Mouse (Mus musculus) left cerebral cortex, postnatal 4 days (tissue): ENCODE measurements around the gene Top2b. TPM values are rescaled to one million over a fixed set of nuclear protein-coding genes. Genes with fewer than 3 reads are reported as not detected.

ENCODE experiments used
- DNase-seq: peaks from one replicate; pipeline ENCODE4 v3.0.0-alpha.2; 2022
- intact Hi-C: fragments of 180-260 bp; cut with DNase I; formaldehyde crosslinking; loops from one replicate; pipeline ENCODE4 v1.15.1; 2025
- total RNA-seq, 2 experiments: library from RNA; stranded (reverse); gene quantifications; 2 replicates each; pipeline ENCODE4 v1.2.3; 2021

Gene Top2b
- 100 to 1,000 TPM; 220 to 249 TPM for total RNA-seq

DNA sequence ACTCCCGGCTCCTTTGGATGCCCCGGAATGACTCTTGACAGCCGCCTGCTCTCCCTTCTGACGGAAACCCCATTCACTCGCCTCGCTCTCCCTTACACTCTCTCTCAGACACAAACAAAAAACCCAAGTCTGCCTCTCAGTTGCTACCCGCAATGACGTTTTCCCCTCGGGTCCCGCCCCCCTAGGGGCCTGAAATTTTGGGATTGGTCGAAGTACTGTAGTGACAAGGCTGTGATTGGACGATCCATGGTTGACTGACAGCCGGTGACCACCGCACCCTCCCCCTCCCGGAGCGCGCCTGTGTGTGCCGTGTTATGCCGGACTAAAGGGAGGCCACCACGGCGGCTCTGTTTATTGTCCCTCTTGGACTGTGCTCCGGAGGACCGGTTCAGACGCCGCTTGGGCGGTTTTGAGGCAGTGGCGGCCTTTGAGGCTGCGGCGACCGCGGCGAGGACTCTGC, at the start of gene Top2b:
Top2b (plus strand) TSS at position 302 of the 460 bp plus-strand sequence.
- peak; percentile 99 for DNase-seq
- intact Hi-C loops = loop anchor here (10.0 kb wide), 1 partner anchor 120 kb away; the partner anchor contains the start of genes Ngly1 and Oxsm

DNA sequence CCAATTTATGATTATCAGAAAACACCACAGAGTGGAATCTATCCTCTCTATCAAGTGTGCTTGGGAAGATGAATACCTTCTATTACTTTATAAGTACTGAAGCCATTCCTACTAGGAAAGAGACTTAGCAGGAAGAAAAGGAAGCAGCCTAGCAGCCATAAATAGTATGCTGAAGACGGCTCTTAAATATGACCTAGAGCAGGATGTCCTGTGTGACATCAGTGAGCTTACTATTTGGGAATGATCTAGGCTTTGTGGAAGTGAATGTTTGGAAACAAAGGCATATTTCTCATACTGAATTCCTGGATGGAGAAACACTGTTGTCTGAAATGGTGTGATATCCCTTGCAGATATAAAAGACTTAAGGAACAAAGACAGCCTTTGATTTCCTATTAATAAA, 48.3 kb upstream of the Top2b start:
- no peak for DNase-seq
- intact Hi-C loops = no loop called here

DNA sequence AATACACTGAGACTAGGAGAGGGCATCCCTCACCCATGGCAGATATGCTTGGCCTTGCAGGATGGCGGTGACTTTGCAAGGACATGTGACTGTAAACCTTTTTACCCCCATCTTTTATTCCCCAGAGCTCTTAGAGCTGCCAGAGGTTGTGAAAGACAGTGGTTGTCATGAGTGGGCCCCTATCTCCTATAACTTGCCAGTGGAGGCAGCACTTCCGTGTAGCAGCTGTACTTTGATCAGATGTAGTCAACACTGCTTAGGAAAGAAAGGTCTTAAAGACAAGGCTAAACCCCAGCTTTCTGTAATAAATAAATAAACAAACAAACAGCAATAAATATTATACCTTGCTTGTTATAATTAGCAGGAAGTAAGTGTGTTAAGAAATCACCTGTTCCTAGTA, 45.2 kb upstream of the Top2b start:
- no peak for DNase-seq
- intact Hi-C loops = no loop called here

DNA sequence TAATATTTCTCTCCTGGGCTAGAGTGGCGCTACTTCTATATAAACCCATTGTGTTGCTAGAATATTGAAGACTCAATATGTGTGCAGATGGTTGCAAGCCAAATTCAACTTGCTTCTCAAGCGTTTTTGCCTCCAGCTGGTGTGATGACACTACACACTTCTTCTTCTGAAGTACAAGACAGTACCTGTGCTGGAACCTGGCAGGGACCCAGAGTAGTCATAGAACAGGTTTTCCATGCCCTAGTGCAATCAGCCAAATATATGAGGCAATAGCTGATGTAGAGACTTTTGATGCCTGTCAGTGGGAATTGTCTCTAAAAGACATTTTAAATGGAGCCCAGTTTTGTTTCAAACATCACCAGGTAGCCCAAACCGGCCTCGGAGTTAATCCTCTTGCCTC, 40.6 kb upstream of the Top2b start:
- DNase-seq = no peak
- intact Hi-C loops = no loop called here

DNA sequence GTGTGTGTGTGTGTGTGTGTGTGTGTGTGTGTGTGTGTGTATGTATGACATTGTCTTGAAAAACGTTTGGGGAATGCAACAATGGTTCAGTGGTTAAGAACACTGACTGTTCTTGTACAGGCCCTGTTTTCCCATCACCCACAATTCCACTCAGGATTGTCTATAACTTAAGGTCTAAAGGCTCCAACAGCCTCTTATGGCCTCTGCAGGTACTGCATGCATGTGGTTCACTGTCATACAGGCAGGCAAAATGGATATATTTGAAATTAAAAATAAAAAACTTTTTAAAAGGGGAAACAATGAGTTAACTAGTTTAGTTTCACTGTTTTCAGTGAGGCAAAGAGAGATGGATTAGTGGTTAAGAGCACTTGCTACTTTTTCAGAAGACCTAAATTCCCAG, 39.8 kb upstream of the Top2b start:
- no peak for DNase-seq
- intact Hi-C loops = no loop called here

DNA sequence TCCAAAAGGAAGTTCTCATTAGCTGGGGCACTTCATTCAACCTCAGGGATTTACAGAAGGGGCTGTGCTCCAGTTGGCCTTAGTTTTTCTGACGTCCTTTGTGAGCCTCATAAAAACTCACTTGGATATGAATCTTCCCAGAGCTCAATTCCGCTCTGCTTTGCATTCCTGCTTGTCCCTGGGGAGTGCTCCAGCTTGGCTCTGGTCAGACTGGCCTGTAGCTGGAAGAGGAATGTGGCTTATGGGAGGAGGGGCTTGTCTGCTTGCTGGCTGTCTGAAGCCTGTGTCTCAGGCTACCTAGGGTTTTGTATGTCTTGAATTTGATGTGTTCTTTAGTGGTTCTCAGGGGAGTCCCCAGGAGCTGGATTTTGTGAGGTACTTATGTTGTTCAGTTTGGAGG, 36.4 kb upstream of the Top2b start:
- DNase-seq = peak; percentile 48
- intact Hi-C loops = no loop called here

DNA sequence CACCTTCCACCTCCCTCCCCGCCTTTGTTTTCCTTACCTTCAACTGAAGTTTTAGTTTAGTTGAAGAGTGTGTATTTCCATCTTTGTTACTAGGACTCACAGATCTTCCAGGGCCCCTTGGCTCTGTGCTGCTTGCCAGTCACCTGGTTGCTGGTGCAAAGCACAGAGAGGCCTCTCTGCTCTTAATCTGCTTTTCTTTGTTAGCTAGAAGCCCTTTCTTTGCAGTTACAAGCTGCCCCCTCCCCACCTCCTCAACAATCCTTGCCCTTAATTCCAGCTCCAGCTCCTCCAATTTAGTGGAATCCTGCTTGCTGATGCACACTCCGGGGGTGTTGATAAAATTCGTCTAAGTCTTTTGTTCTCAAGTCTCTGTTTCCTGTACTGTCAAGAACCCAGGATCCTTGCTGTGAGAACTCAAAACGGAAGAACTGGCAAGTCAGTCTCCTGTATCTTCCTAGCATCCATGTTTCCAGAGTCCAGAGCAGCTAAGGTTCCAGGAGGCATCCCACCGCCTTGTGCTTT, 36.0 kb upstream of the Top2b start:
- DNase-seq = no peak
- intact Hi-C loops = no loop called here

DNA sequence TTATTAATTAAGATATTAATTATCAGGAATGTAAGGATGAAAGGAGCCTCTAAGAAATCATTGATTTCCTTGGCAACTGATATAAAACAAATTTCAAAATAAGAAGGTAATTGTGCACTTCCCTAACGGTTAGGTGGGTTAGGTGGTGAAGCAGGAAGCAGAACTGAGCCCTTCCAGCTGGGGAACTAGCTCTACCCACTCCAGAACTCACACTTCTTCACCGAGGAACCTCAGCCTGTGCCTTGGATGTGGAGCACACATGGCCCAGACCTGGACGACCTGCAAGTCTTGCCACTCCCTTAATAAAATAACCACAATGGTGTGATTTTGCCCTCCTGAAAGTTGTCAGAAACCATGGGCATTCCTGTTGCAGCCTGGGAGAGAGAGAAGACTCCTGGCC, 35.2 kb upstream of the Top2b start:
- DNase-seq = no peak
- intact Hi-C loops = no loop called here

DNA sequence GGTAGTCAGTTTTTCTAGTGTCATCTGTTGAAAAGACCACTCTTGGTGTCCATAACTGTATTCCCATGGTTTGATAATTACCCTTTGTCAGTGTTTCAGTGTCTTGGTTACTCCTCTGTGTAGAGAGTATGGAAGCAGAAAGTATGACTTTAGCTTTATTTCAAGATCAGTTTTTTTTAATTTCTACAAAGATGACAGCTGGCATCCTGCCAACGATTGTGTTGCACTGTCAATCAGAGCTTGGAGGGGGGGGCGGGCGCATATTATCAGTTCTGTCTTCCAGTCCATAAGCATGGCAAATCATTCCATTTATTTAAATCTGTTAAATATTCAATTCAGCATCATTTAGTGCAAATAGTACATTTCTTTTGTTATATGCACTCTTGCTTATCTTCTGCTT, 30.7 kb upstream of the Top2b start:
- intact Hi-C loops = no loop called here

DNA sequence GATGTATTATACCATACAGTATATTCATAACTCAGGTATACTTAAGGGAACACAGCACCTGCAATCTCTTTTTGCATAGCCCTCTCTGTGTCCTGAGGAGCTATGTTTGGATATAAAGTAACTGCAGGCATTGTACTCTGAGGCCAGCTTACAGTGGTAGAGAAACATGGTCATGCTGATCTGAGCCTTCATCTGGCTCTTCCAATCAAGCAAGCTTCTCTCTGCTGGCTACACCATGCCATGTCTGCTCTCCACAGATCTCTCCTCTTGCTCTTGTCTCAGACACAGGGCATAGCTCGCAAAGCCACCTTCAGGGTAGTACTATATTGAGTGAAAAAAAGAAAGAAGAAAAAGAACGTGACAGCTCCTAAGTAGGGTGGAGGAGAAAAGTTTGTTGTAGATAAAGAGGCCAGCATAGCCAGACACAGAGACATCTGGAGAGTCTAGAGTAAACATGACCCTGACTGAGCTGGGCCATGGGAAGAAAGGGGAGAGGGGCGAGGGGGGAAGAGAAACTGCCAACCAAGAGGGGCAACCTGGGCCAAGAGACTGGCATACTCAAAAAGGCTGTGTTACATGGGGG, 29.1 kb upstream of the Top2b start:
- DNase-seq = no peak
- intact Hi-C loops = no loop called here

More for the DNA sequence above, 30.7 kb upstream of the Top2b start:
- DNase-seq = no peak

DNA sequence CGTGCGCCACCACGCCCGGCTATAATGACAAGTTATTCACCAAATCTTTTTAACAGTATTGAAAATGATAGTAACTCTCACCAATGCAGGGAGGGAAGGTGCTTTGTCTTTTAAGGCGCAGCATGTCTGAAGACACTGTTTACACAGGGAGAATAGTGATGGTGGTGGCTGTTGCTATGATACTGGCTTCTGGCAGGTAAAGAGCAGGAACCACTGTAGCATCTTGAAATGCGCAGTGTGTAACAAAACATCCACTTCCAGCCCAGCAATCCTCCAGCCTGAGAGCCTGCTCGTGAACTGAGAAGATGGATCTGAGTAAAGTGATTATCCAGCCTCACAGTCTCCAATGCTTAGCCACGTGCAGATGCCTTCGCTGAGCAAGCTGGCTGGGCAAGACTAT, 17.5 kb upstream of the Top2b start:
- no peak for DNase-seq
- intact Hi-C loops = no loop called here

DNA sequence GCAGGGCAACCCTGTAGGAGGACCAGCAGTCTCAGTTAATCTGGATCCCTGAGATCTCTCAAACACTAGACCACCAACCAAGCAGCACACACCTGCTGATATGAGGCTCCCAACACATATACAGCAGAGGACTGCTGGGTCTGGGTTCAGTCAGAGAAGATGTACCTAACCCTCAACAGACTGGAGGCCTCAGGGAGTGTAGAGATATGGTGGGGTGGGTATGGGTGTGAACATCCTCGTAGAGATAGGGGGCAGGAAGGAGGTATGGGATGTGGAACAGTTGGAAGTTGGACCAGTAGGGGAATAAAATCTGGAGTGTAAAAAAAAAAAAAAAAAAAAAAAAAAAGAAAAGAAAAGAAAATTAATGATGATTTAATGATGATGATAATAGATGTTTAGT, 5.3 kb upstream of the Top2b start:
- intact Hi-C loops = loop anchor here (10.0 kb wide), 1 partner anchor 115 kb away; the partner anchor contains the start of genes Ngly1 and Oxsm
- no peak for DNase-seq

DNA sequence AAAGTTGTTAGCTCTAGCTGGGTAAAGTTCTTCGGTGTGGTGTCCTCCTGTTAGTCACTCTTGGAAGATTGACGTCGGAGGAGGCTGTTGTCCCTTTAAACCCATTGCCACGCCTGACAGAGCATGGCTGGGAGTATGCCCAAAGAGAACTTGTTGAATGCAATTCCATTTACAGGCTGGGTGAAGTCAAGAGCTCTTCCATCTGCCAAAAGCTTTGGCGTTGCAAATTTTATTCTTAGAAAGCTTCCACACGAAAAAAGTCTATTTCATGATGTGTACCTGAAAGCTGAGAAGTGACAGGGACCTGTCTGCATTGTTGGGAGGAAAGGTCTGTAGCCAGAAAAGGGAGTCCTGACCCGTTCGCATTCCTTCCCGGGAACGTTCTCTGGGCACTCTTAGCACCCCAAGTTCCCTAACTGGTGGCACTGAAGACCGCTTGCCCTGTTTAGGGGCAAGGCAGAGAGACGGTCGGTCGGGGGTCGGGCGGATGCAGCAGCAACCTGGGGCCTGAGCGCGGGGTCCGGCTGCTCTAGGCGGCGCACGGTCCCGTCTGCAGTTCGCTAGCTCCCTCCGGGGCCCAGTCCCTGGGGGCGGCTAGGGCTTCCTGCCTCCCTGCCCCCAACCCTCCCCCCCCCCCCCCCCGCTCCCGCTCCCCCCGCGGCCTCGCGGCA, 683 bp upstream of the Top2b start:
- intact Hi-C loops = loop anchor here (10.0 kb wide), 1 partner anchor 119 kb away; the partner anchor contains the start of genes Ngly1 and Oxsm
- DNase-seq = peak; percentile 76

DNA sequence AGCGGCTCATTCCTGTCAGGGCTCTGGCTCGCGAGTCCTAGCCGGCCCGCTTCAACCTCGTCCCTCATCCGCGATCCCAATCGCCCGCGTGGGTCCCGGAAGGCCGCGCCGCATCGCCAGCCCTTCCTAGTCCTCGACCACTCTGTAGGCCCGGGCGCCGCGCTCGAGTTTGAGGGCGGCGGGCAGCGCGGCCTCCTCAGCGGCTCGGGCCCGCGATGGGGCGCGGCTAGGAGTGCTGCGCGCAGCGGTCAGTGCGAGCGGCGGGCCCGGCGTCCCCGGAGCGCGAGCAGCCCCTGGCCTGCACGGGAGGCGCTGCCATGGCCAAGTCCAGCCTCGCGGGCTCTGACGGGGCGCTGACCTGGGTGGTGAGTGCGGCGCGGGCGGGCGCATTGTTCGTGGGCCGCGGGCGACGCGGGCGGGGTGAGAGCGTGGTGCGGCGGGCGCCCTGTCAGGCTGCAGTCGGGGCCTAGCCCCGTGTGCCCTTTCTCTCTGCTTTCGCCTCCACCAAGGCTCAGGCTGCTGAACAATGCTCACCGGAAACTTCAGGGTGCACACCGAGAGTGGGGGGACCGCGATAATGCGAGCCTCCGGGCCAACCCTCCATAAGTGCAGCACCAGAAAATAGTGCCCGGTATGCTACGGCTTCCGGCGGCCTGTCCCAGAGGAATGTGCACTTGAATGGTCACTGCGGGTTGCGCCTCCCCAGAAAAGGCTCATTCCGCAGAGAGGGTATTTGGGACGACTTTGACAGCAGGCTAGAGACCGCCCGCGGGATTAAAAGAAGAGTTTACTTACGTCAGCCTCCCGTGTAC, 589 bp downstream of the Top2b start:
- intact Hi-C loops = loop anchor here (10.0 kb wide), 1 partner anchor 121 kb away; the partner anchor contains the start of genes Ngly1 and Oxsm
- DNase-seq = peak; percentile 50

DNA sequence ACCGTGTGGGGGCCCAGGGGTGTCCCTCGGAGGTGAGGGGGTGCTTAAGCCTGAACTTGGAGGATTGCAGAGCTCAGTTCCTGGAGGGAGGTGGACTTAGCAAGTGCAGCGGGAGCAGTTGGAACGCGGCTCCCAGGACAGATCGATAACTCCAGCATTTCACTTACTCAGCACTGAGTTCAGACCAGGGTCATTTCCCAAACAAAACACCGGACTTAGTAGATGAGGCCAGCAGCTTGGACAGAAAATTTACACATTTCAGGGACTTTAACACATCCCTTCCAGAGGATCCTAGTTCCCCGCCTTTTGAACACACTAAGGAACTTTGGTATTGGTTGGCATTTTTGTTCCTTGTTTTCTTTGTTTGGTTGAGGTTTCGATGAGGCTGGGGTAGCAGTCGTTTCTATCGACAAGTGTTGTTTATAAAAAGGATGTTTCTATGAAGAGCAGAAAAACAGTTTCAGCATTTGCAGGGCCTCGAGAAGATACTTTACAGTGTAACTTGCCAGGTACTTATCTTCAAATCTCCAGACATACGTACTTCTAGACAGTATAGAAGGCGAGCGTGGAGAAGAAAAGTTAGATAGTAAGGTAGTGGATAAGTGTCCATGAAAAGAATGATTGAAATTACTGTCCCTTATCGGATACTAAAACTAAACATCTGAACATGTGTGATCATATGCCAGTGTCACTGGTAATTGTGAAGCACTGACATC, 1.4 kb downstream of the Top2b start:
- intact Hi-C loops = loop anchor here (10.0 kb wide), 1 partner anchor 122 kb away; the partner anchor contains the start of genes Ngly1 and Oxsm

DNA sequence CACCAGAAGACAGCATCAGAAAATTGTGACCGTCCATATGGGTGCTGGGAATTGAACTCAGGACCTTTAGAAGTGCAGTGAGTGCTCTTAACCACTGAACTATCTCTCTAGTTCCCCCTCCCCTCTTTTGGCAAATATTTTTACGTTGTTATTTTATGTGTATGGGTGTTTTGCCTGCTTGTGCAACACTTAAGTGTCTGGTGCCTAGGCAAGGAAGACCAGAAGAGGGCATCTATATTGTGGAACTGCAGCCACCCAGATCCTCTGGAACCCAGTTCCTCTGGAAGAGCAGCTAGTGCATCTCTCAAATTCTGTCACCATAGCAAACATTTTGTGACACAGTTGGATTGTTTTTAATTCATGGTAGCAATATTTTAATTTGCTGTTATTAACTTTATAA, 2.0 kb downstream of the Top2b start:
- intact Hi-C loops = loop anchor here (10.0 kb wide), 1 partner anchor 122 kb away; the partner anchor contains the start of genes Ngly1 and Oxsm

More for the DNA sequence above, 1.4 kb downstream of the Top2b start:
- no peak for DNase-seq

DNA sequence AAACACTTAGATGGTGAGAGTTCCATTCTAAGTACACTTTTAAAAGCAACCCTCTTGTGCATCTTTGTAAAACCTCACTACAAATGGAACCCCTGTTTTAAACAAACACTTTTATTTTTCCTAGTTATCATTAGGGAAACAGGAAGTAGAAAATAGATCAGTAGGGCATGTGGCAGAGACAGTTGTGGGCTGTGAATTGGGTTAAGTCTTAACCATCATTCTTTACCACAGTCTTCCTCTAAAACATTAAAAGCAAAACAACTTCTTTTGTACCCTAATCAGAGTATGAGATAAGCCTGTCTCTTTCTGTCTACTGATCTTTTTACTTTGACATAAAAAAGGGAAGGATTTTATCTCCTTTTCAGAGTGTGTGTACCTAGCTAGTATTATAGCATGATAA, 7.8 kb downstream of the Top2b start:
- intact Hi-C loops = no loop called here
- no peak for DNase-seq

More for the DNA sequence above, 2.0 kb downstream of the Top2b start:
- no peak for DNase-seq

DNA sequence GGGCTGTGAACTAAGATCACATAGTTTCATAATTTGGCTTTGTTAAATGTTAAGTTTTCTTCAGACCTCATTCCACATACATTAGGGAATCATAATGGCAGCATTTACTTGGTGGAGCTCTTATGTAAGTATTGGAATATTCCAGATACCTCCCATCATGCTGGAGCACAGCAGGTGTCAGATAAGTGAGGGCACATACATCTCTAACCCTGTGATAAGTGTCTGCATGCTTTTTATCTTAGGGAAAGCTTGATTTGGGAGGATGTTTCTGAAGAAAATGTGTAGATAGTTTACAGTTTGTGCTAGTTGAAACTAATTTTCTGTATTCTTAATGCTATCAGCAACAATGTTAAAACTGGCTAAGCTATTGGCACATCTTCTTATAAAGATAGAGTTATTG, 8.2 kb downstream of the Top2b start:
- intact Hi-C loops = no loop called here
- no peak for DNase-seq

DNA sequence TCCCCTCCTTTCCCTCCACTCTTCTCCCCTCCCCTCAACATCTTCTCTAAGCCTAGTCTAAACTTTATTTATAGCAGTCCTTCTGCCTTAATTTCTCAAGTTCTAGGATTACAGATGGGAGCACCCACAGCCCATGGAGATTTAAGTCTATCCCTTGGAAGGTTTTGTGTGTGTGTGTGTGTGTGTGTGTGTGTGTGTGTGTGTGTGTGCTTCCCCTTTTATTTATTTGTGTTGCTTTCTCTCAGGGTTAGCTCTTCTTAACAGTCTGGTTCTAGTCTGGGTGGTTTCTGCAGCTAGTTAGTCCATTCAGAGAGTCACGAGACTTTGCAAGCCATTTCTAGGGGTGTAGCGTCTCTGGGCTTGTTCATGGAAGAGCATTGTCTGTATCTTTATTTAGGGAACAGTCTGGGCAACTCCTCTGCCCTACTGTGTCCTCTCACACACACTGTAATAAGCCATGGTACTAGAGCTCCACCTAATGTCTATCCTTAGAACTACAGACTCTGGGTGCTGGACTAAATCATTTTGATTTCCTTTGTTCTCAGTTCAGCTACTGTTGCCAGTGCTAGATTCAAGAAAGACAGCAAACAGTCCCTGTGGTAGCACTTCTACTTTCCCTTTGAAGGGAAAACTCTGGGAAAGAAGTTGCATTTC, 15.1 kb downstream of the Top2b start:
- DNase-seq = no peak
- intact Hi-C loops = loop anchor here (5.0 kb wide), 1 partner anchor 178 kb away; no protein-coding TSS in a partner anchor

DNA sequence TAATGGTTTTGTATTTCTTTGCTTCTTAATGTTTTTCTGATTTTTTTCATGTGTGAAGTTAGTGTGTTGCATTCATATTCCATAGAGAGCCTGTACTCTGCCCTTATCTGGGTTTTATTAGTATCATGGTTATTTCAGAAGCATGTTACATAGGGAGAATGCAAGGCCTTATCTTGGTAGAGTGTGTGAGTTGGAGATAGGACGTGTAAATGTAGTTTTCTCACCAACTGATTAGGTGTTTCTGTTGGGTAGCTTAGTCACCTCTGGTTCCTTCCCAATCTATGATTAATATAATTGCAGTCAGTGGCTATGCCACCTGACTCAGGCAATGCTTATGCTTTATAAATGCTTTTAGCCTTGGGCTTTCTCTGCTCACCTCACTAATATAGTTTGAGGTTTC, 19.8 kb downstream of the Top2b start:
- intact Hi-C loops = no loop called here
- DNase-seq = no peak
